Mouse (Mus musculus): ENCODE measurements around the gene Psma7. TPM values are rescaled to one million over a fixed set of nuclear protein-coding genes. Genes with fewer than 3 reads are reported as not detected.

Psma7 gene
- polyA plus RNA-seq, 1 experiment: 87.4 TPM

GRCm38 (mm10) chr2:180006352-180007017, 35.7 kb downstream of the Psma7 start:
- TF ChIP-seq CTCF (IDR thresholded peaks at IDR 0.05; ENCODE audit: extremely low read depth, insufficient read depth, insufficient read length, insufficient replicate concordance): no peak
- no peak for TF ChIP-seq POLR2A (IDR thresholded peaks at IDR 0.05; ENCODE audit: low read depth, low read length)
- DNase-seq (ENCODE audit: low read depth in 1 of 2, low spot score in 2 of 2): no peak
- H3K36me3 ChIP-seq (ENCODE audit: control insufficient read depth, insufficient read depth, low read length): no peaks in the 10 kb centered on the region
- no peaks in the 10 kb centered on the region for H3K4me1 ChIP-seq (ENCODE audit: control insufficient read depth, insufficient read depth, insufficient read length)
- H3K4me3 ChIP-seq (ENCODE audit: extremely low read depth, insufficient read depth, insufficient read length): no peak overlapping the region
- H3K27ac ChIP-seq (ENCODE audit: insufficient read depth, low read length): no peak overlapping the region
- 65% methylated on average over 9 of the region's 9 CpGs for WGBS
- no peaks in the 10 kb centered on the region for H3K27me3 ChIP-seq (ENCODE audit: control insufficient read depth, insufficient read depth, low read length)

DNA sequence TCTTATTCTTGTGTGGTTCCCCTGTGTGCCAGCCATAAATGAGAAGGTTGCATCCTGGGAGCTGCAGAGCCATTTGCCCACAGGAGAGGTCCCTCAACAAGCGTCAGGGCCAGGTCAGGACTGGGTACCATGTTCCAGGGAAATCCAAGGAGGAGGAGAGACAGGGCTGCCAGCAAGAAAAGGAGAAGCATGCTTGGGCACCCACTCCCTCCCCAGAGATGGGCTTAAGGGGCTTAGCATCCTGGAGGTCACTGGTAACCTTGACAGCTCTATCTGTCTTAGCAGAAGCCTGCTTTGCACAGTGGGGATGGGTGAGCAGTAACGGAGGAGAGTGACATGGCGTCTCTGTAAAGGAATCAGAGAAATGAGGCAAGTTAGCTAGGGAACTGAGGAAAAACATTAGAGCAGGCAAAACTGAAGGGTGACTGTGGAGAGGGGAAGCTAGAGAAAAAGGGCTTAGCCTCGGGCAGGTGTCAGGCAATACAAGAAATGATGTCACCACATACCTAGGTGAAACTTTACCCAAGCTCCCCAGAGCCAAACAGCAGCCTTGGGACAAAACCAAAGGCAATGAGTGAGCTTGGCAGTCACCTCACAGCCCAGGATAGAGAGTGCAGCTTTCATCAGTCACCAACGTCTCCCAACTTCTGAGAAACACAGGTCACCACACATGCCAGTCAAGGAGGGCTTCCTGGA, 36.4 kb downstream of the Psma7 start:
- Histone ChIP-seq H3K27ac (ENCODE audit: insufficient read depth, low read length) (no peak overlapping the region), H3K36me3 (ENCODE audit: control insufficient read depth, insufficient read depth, low read length) (no peaks in the 10 kb centered on the region), H3K4me1 (ENCODE audit: control insufficient read depth, insufficient read depth, insufficient read length) (no peaks in the 10 kb centered on the region), H3K4me3 (ENCODE audit: extremely low read depth, insufficient read depth, insufficient read length) (no peak overlapping the region), H3K27me3 (ENCODE audit: control insufficient read depth, insufficient read depth, low read length) (no peaks in the 10 kb centered on the region)
- WGBS: 66% methylated on average over 5 of the region's 5 CpGs
- no peak for DNase-seq (ENCODE audit: low read depth in 1 of 2, low spot score in 2 of 2)
- TF ChIP-seq CTCF (IDR thresholded peaks at IDR 0.05; ENCODE audit: extremely low read depth, insufficient read depth, insufficient read length, insufficient replicate concordance): no peak
- TF ChIP-seq POLR2A (IDR thresholded peaks at IDR 0.05; ENCODE audit: low read depth, low read length): no peak

DNA sequence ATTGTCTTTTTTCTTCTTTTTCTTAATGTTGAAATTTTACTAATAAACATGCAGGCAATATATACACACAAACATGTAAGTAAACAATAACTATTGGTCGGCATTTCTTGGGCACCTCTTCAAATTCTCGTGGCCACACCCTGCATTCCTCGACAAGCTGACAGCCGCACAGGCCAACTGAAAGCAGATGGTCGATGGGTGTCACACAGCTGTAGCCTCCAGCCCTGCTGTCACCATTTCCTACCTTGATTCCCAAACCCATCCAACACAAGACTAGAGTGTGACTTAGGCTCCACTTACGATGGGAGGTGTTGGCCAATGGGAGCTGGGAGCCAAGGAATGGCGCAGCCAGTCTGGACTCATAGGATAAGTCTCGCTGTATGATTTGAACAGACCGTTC, 40.6 kb downstream of the Psma7 start:
- H3K27ac ChIP-seq (ENCODE audit: insufficient read depth, low read length): no peak overlapping the region
- no peak for DNase-seq (ENCODE audit: low read depth in 1 of 2, low spot score in 2 of 2)
- 95% methylated on average over 9 of the region's 9 CpGs for WGBS
- no peaks in the 10 kb centered on the region for H3K36me3 ChIP-seq (ENCODE audit: control insufficient read depth, insufficient read depth, low read length)
- no peaks in the 10 kb centered on the region for H3K4me1 ChIP-seq (ENCODE audit: control insufficient read depth, insufficient read depth, insufficient read length)
- H3K27me3 ChIP-seq (ENCODE audit: control insufficient read depth, insufficient read depth, low read length): no peaks in the 10 kb centered on the region
- H3K4me3 ChIP-seq (ENCODE audit: extremely low read depth, insufficient read depth, insufficient read length): no peak overlapping the region
- TF ChIP-seq POLR2A (IDR thresholded peaks at IDR 0.05; ENCODE audit: low read depth, low read length) (no peak), CTCF (IDR thresholded peaks at IDR 0.05; ENCODE audit: extremely low read depth, insufficient read depth, insufficient read length, insufficient replicate concordance) (no peak)

DNA sequence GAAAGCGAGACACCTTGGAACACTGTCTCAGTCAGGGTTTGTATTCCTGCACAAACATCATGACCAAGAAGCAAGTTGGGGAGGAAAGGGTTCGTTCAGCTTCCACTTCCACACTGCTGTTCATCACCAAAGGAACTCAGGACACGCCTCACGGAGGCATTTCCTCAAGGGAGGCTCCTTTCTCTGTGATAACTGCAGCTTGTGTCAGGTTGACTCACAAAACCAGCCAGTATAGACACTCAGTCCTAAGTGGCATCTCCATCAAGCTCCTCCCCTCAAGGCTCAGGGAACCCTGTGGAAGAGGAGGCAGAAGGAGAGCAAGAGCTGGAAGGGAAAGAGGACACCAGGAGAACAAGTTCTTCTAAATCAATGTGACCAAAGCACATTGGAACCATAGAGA, 43.8 kb downstream of the Psma7 start:
- 49% methylated on average over 4 of the region's 4 CpGs for WGBS
- Histone ChIP-seq H3K27ac (ENCODE audit: insufficient read depth, low read length) (no peak overlapping the region), H3K27me3 (ENCODE audit: control insufficient read depth, insufficient read depth, low read length) (no peaks in the 10 kb centered on the region), H3K4me1 (ENCODE audit: control insufficient read depth, insufficient read depth, insufficient read length) (no peaks in the 10 kb centered on the region), H3K4me3 (ENCODE audit: extremely low read depth, insufficient read depth, insufficient read length) (no peak overlapping the region), H3K36me3 (ENCODE audit: control insufficient read depth, insufficient read depth, low read length) (no peaks in the 10 kb centered on the region)
- TF ChIP-seq POLR2A (IDR thresholded peaks at IDR 0.05; ENCODE audit: low read depth, low read length) (no peak), CTCF (IDR thresholded peaks at IDR 0.05; ENCODE audit: extremely low read depth, insufficient read depth, insufficient read length, insufficient replicate concordance) (no peak)
- DNase-seq (ENCODE audit: low read depth in 1 of 2, low spot score in 2 of 2): no peak

DNA sequence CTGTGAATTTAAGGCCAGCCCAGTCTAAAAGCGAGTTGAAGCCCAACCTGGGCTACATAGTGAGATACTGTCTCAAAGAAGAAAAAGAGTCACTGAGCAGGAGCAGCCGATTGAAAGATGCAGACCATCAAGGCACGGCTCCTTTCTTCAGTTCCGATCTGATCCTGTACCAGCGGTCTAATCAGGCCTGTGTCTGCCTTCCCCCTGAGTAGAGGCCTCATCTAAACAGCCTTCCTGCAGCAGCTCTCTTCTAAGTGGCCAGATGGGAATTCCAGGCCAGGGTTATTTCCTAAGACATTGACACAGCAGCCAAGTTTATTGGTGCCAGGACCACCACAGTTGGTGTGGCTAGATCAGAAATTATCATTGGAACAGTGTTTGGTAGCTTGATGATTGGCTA, 49.2 kb downstream of the Psma7 start:
- Histone ChIP-seq H3K36me3 (ENCODE audit: control insufficient read depth, insufficient read depth, low read length) (no peaks in the 10 kb centered on the region), H3K4me3 (ENCODE audit: extremely low read depth, insufficient read depth, insufficient read length) (no peak overlapping the region), H3K27me3 (ENCODE audit: control insufficient read depth, insufficient read depth, low read length) (no peaks in the 10 kb centered on the region), H3K4me1 (ENCODE audit: control insufficient read depth, insufficient read depth, insufficient read length) (no peaks in the 10 kb centered on the region), H3K27ac (ENCODE audit: insufficient read depth, low read length) (no peak overlapping the region)
- 95% methylated on average over 5 of the region's 5 CpGs for WGBS
- TF ChIP-seq POLR2A (IDR thresholded peaks at IDR 0.05; ENCODE audit: low read depth, low read length): no peak
- TF ChIP-seq CTCF (IDR thresholded peaks at IDR 0.05; ENCODE audit: extremely low read depth, insufficient read depth, insufficient read length, insufficient replicate concordance): no peak
- DNase-seq (ENCODE audit: low read depth in 1 of 2, low spot score in 2 of 2): no peak

DNA sequence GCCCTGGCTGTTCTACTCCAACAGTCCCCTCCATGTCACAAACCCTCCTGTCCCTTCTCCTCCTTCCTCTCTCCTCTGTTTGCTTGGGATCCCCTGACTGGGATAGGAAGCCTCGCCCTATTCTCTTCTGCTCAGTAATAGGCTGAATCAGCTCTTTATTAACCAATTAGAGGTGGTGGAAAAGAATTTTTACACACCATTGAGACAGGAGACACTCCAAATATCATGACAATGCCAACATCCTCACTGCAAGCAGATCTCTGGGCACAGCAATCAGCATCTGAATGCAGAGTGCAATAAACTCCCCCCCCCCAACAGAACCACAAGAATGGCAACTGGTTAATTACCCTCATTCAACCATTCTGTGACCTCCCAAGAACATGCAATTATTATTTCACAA, 53.1 kb downstream of the Psma7 start:
- Histone ChIP-seq H3K36me3 (ENCODE audit: control insufficient read depth, insufficient read depth, low read length) (no peaks in the 10 kb centered on the region), H3K27me3 (ENCODE audit: control insufficient read depth, insufficient read depth, low read length) (no peaks in the 10 kb centered on the region), H3K4me3 (ENCODE audit: extremely low read depth, insufficient read depth, insufficient read length) (no peak overlapping the region), H3K4me1 (ENCODE audit: control insufficient read depth, insufficient read depth, insufficient read length) (no peaks in the 10 kb centered on the region), H3K27ac (ENCODE audit: insufficient read depth, low read length) (no peak overlapping the region)
- TF ChIP-seq CTCF (IDR thresholded peaks at IDR 0.05; ENCODE audit: extremely low read depth, insufficient read depth, insufficient read length, insufficient replicate concordance) (no peak), POLR2A (IDR thresholded peaks at IDR 0.05; ENCODE audit: low read depth, low read length) (no peak)
- no peak for DNase-seq (ENCODE audit: low read depth in 1 of 2, low spot score in 2 of 2)
- 90% methylated on average over 1 of the region's 1 CpGs for WGBS

DNA sequence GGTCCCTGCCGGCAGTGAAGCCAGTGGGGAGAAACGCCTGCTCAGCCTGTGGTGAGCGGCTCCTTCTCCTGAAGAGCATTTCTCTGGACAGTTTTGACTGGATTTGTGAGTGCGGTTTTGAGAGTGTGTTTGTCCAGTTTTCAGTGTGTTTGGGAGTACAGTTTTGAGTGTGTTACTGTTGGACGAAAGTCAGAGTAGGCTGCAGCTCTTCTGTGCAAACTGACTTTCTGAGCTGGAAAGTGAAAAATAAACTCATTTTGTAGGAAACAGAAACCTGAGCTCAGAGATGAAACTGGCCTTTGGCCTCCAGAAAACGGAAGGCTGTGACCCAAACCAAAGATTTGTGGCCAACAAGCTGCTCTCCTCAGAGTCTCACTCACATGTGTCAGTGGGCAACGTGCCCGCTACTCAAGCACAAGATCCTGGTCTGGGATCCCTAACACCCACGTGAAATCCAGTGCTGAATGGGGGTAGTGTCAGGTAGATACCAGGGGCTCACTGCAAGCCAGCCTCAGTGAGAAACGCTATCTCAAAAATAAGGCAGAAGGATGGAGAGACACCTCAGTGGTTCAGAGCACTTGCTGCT, 55.7 kb downstream of the Psma7 start:
- Histone ChIP-seq H3K4me1 (ENCODE audit: control insufficient read depth, insufficient read depth, insufficient read length) (no peaks in the 10 kb centered on the region), H3K4me3 (ENCODE audit: extremely low read depth, insufficient read depth, insufficient read length) (no peak overlapping the region), H3K27ac (ENCODE audit: insufficient read depth, low read length) (no peak overlapping the region), H3K27me3 (ENCODE audit: control insufficient read depth, insufficient read depth, low read length) (no peaks in the 10 kb centered on the region), H3K36me3 (ENCODE audit: control insufficient read depth, insufficient read depth, low read length) (no peaks in the 10 kb centered on the region)
- TF ChIP-seq CTCF (IDR thresholded peaks at IDR 0.05; ENCODE audit: extremely low read depth, insufficient read depth, insufficient read length, insufficient replicate concordance) (no peak), POLR2A (IDR thresholded peaks at IDR 0.05; ENCODE audit: low read depth, low read length) (no peak)
- DNase-seq (ENCODE audit: low read depth in 1 of 2, low spot score in 2 of 2): no peak
- WGBS: 59% methylated on average over 10 of the region's 10 CpGs

Other genes with a start within 250 kb of the Psma7 start
- 13.0 and 14.5 TPM in 2 replicates for gene Taf4, start 65.8 kb downstream of the Psma7 start, polyA plus RNA-seq (2012; rRNA removed)
- 17.9 and 25.8 TPM in 2 replicates for gene Lsm14b, start 17.4 kb downstream of the Psma7 start, polyA plus RNA-seq (2012; rRNA removed)
- gene Ss18l1, start 76 bp upstream of the Psma7 start, polyA plus RNA-seq (2012; rRNA removed): 5.9 and 6.8 TPM in 2 replicates
- gene Mtg2, start 28.2 kb upstream of the Psma7 start, polyA plus RNA-seq (2012; rRNA removed): 12.8 and 13.9 TPM in 2 replicates
- not detected in 2 replicates for gene Hrh3, start 62.1 kb upstream of the Psma7 start, polyA plus RNA-seq (2012; rRNA removed)
- gene Osbpl2, start 76.9 kb upstream of the Psma7 start, polyA plus RNA-seq (2012; rRNA removed): 12.3 and 14.3 TPM in 2 replicates
- 88.2 and 124 TPM in 2 replicates for gene Adrm1, start 129.1 kb upstream of the Psma7 start, polyA plus RNA-seq (2012; rRNA removed)
- gene Lama5, start 183.4 kb upstream of the Psma7 start, polyA plus RNA-seq (2012; rRNA removed): 8.4 and 12.2 TPM in 2 replicates
- 2,793 and 4,124 TPM in 2 replicates for gene Rps21, start 214.9 kb upstream of the Psma7 start, polyA plus RNA-seq (2012; rRNA removed)
- 40.9 and 56.9 TPM in 2 replicates for gene Cables2, start 231.1 kb upstream of the Psma7 start, polyA plus RNA-seq (2012; rRNA removed)
- not detected in 2 replicates for gene Rbbp8nl, start 247.4 kb upstream of the Psma7 start, polyA plus RNA-seq (2012; rRNA removed)

All from spleen, adult 2 months (tissue).